Mouse (Mus musculus): ENCODE measurements around the gene Alpl.

- TF ChIP-seq CTCF (IDR thresholded peaks at IDR 0.05; ENCODE audit: insufficient read depth, low read depth, low read length) (no peak), POLR2A (IDR thresholded peaks at IDR 0.05; ENCODE audit: insufficient read depth, low read depth, low read length) (no peak)
Measured at GRCm38 (mm10) chr4:137830380-137830779, 34.2 kb upstream of the Alpl start.
